Mouse (Mus musculus) ES-Bruce4 (cell line): ENCODE data around the gene Gm17660. TPM values are rescaled to one million over a fixed set of nuclear protein-coding genes. Genes with fewer than 3 reads are reported as not detected.

Experiments
- H3K27ac ChIP-seq: 2 replicates; pipeline ENCODE4 v1.5.1; 2012; ENCODE audit warnings: low read length, inconsistent platforms; ENCODE audit not compliant: insufficient read depth
- H3K27me3 ChIP-seq: 2 replicates; pipeline ENCODE4 v1.6.1; 2012; ENCODE audit warnings: mild to moderate bottlenecking, low read length, inconsistent platforms; ENCODE audit not compliant: control insufficient read depth, poor library complexity, insufficient read depth, severe bottlenecking
- H3K36me3 ChIP-seq: 2 replicates; pipeline ENCODE4 v1.6.1; 2012; ENCODE audit warnings: inconsistent platforms, mild to moderate bottlenecking, low read length, moderate library complexity; ENCODE audit not compliant: control insufficient read depth, poor library complexity, insufficient read depth, severe bottlenecking
- H3K4me1 ChIP-seq: one replicate; pipeline ENCODE4 v1.8.1; 2011; ENCODE audit warnings: low read length; ENCODE audit not compliant: control insufficient read depth, insufficient read depth
- H3K4me3 ChIP-seq: 2 replicates; pipeline ENCODE4 v1.5.1; 2011; ENCODE audit warnings: low read depth, mild to moderate bottlenecking, low read length
- H3K9ac ChIP-seq: 2 replicates; pipeline ENCODE4 v1.6.1; 2012; ENCODE audit warnings: low read depth, mild to moderate bottlenecking, inconsistent platforms; ENCODE audit not compliant: poor library complexity, severe bottlenecking
- H3K9me3 ChIP-seq: replicated peaks from 2 replicates; pipeline ENCODE4 v1.6.1; 2012; ENCODE audit warnings: mild to moderate bottlenecking, low read length, inconsistent platforms; ENCODE audit not compliant: control insufficient read depth, poor library complexity, insufficient read depth, severe bottlenecking
- CTCF ChIP-seq: IDR thresholded peaks from one replicate; pipeline ENCODE4 v1.8.1; 2011; ENCODE audit warnings: low read depth, low read length
- EP300 ChIP-seq: IDR thresholded peaks from 2 replicates; pipeline ENCODE4 v1.6.1; 2011; ENCODE audit warnings: low read depth, low read length; ENCODE audit not compliant: insufficient read depth
- POLR2A ChIP-seq: IDR thresholded peaks from one replicate; pipeline ENCODE4 v1.8.1; 2011; ENCODE audit warnings: low read length; ENCODE audit not compliant: insufficient read depth
- polyA plus RNA-seq: library from polyadenylated mRNA; stranded (reverse); fragments of >200 nt; gene quantifications from 2 replicates; pipeline ENCODE4 v1.2.4, GENCODE M21; 2011; ENCODE audit warnings: low read depth; ENCODE audit not compliant: missing spikeins, insufficient read depth, insufficient read length

Gm17660 gene
- polyA plus RNA-seq, 1 experiment, result not detected

- no peak overlapping the region for H3K9ac ChIP-seq
- no peak for TF ChIP-seq POLR2A
- no peak for TF ChIP-seq CTCF
- no peak for TF ChIP-seq EP300
- no peak overlapping the region for H3K27ac ChIP-seq
- H3K9me3 ChIP-seq, result no peaks in the 10 kb centered on the region
- H3K36me3 ChIP-seq, result no peaks in the 10 kb centered on the region
- H3K27me3 ChIP-seq, result no peaks in the 10 kb centered on the region
- H3K4me1 ChIP-seq, result no peaks in the 10 kb centered on the region
- no peak overlapping the region for H3K4me3 ChIP-seq
Observed at GRCm38 (mm10) chr5:104095416-104096077, 18.1 kb upstream of the Gm17660 start.

DNA sequence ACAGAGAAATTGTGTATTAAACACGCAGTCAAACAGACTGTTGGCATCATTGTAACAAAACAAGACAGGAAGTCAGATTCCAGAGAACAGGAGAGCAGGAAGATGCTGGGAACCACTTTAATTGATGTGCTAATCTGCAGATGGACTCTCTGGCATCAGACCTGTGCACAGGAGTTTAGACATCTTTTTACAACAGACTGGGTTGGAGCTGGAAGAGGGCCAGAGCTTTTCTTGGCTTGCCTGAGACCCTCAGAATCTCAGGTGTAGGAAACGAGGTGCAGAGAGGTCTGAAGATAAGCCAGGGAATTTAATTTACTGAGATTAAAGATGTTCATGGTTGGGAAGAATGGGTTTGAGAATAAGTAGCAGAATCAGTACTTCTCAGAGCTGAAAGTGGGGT, 12.3 kb upstream of the Gm17660 start:
- H3K27me3 ChIP-seq, result no peaks in the 10 kb centered on the region
- no peak overlapping the region for H3K27ac ChIP-seq
- H3K36me3 ChIP-seq, result no peaks in the 10 kb centered on the region
- no peak for TF ChIP-seq POLR2A
- no peak for TF ChIP-seq EP300
- TF ChIP-seq CTCF, result no peak
- H3K9ac ChIP-seq, result no peak overlapping the region
- H3K4me1 ChIP-seq, result no peaks in the 10 kb centered on the region
- H3K4me3 ChIP-seq, result no peak overlapping the region
- no peaks in the 10 kb centered on the region for H3K9me3 ChIP-seq

DNA sequence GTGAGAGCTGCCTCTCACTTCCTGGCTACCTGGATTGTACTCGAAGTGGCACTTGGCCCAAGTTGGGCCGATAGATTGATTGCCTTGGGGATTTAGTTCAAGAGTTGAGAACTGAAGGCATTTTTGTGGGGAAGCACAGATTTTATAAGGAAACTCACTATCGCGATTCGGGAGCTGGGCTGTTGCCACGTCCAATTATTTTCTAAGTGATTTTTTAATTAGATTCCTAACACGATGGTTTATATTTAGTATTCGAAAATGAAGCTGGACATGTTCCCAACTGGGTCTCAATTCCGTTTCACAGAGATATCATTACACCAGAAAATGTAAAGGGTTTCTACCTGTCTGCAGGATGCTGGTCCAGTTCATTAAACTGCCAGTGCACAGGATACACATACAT, 8.0 kb upstream of the Gm17660 start:
- H3K9ac ChIP-seq, result no peak overlapping the region
- H3K4me1 ChIP-seq, result no peaks in the 10 kb centered on the region
- TF ChIP-seq EP300, result no peak
- no peak for TF ChIP-seq POLR2A
- TF ChIP-seq CTCF, result no peak
- no peaks in the 10 kb centered on the region for H3K9me3 ChIP-seq
- no peaks in the 10 kb centered on the region for H3K27me3 ChIP-seq
- no peak overlapping the region for H3K4me3 ChIP-seq
- no peaks in the 10 kb centered on the region for H3K36me3 ChIP-seq
- H3K27ac ChIP-seq, result no peak overlapping the region

GRCm38 (mm10) chr5:104080736-104081135, 3.3 kb upstream of the Gm17660 start:
- no peaks in the 10 kb centered on the region for H3K4me1 ChIP-seq
- no peak overlapping the region for H3K27ac ChIP-seq
- TF ChIP-seq EP300 (no peak), POLR2A (no peak), CTCF (no peak)
- no peak overlapping the region for H3K4me3 ChIP-seq
- H3K9me3 ChIP-seq, result no peaks in the 10 kb centered on the region
- no peaks in the 10 kb centered on the region for H3K27me3 ChIP-seq
- H3K9ac ChIP-seq, result no peak overlapping the region
- no peaks in the 10 kb centered on the region for H3K36me3 ChIP-seq

DNA sequence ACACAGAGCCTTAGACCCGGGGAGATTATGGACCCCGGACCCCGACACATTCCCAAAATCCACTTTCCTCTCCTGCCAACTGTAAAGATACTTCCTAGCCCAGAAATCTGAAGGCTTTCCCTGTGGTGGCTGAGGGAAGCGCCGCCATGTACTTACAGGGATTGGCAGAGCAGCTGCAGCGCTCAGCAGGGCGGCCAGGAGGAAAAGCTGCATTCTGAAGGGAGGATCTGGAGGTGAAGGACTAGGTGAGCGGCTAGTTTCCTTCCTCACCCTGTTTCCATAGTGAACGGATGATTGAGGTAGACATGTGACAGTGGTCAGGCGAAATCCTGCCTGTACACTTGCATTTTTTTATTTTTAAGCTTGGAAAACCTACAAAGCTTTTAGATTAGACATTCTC, 1.0 kb downstream of the Gm17660 start:
- Histone ChIP-seq H3K9ac (no peak overlapping the region), H3K36me3 (no peaks in the 10 kb centered on the region), H3K27ac (no peak overlapping the region), H3K4me3 (no peak overlapping the region), H3K9me3 (no peaks in the 10 kb centered on the region), H3K4me1 (no peaks in the 10 kb centered on the region), H3K27me3 (no peaks in the 10 kb centered on the region)
- TF ChIP-seq EP300 (no peak), CTCF (no peak), POLR2A (no peak)

- H3K4me1 ChIP-seq, result no peaks in the 10 kb centered on the region
- H3K36me3 ChIP-seq, result no peaks in the 10 kb centered on the region
- H3K27me3 ChIP-seq, result no peaks in the 10 kb centered on the region
- no peak overlapping the region for H3K27ac ChIP-seq
- no peak overlapping the region for H3K4me3 ChIP-seq
- H3K9ac ChIP-seq, result no peak overlapping the region
- no peaks in the 10 kb centered on the region for H3K9me3 ChIP-seq
- TF ChIP-seq CTCF (peak; percentile 89), EP300 (no peak), POLR2A (no peak)
Observed at GRCm38 (mm10) chr5:104074388-104074787, 3.0 kb downstream of the Gm17660 start.
